Mouse (Mus musculus) midbrain, embryonic 12.5 days (tissue): ENCODE measurements around the gene Cox6b1. TPM values are rescaled to one million over a fixed set of nuclear protein-coding genes. Genes with fewer than 3 reads are reported as not detected.

ENCODE experiments used
- ATAC-seq: fragments of 200-750 bp; cut with Nextera tagmentation; 2 replicates; pipeline ENCODE4 v1.8.0; 2017; ENCODE audit warnings: low read depth, moderate TSS enrichment, moderate library complexity; ENCODE audit not compliant: low FRiP score
- H3K27ac ChIP-seq: fragments of 300-500 bp; sonication (generic); replicated peaks from 2 replicates; pipeline ENCODE4 v1.5.1; 2016; ENCODE audit warnings: mild to moderate bottlenecking
- H3K27me3 ChIP-seq: fragments of 300-500 bp; sonication (generic); 2 replicates; pipeline ENCODE4 v1.6.1; 2016; ENCODE audit warnings: mild to moderate bottlenecking
- H3K36me3 ChIP-seq: fragments of 300-500 bp; sonication (generic); 2 replicates; pipeline ENCODE4 v1.6.1; 2016
- H3K4me1 ChIP-seq: fragments of 300-500 bp; sonication (generic); 2 replicates; pipeline ENCODE4 v1.6.1; 2016
- H3K4me2 ChIP-seq: fragments of 300-500 bp; sonication (generic); replicated peaks from 2 replicates; pipeline ENCODE4 v1.6.1; 2016; ENCODE audit warnings: mild to moderate bottlenecking, moderate library complexity
- H3K4me3 ChIP-seq: fragments of 300-500 bp; sonication (generic); 2 replicates; pipeline ENCODE4 v1.5.1; 2016; ENCODE audit warnings: mild to moderate bottlenecking
- H3K9ac ChIP-seq: fragments of 300-500 bp; sonication (generic); replicated peaks from 2 replicates; pipeline ENCODE4 v1.6.1; 2016; ENCODE audit warnings: mild to moderate bottlenecking, moderate library complexity
- H3K9me3 ChIP-seq: fragments of 300-500 bp; sonication (generic); 2 replicates; pipeline ENCODE4 v1.6.1; 2016; ENCODE audit warnings: mild to moderate bottlenecking
- WGBS: fragments of 180-500 bp; shearing (Covaris S2); methylation state at CpG from one replicate; pipeline ENCODE4 v1.1.7; 2016; 5-methylcytosine and 5-hydroxymethylcytosine counted together
- polyA plus RNA-seq: library from polyadenylated mRNA; unstranded; fragments of >200 nt; fragmentation: Nextera tagmentation; extraction: Ambion mirVana; gene quantifications from 2 replicates; pipeline ENCODE4 v1.2.1, GENCODE M21; 2016

The Cox6b1 gene
- polyA plus RNA-seq: 801 and 832 TPM in 2 replicates

GRCm38 (mm10) chr7:30625530-30626384, at the start of gene Cox6b1:
Cox6b1 (minus strand) TSS chr7:30626151.
- peaks cover 12% of the 10 kb centered on the region for H3K4me1 ChIP-seq
- no peaks in the 10 kb centered on the region for H3K9me3 ChIP-seq
- WGBS: 2% methylated on average over 44 of the region's 44 CpGs
- H3K9ac ChIP-seq: peak within 1 kb of the TSS; percentile 80
- peak within 1 kb of the TSS; percentile 86 for H3K4me3 ChIP-seq
- H3K36me3 ChIP-seq: peaks cover 34% of the 10 kb centered on the region
- peaks cover 15% of the 10 kb centered on the region for H3K27me3 ChIP-seq
- ATAC-seq: peak; percentile 93
- 0 out of 2 replicates have a peak within 1 kb of the TSS, but pooled peaks have one; percentile 42 for H3K27ac ChIP-seq
- peak within 1 kb of the TSS; percentile 95 for H3K4me2 ChIP-seq

GRCm38 (mm10) chr7:30671480-30671879, 45.5 kb upstream of the Cox6b1 start, which contains the start of gene Pmis2:
Pmis2 (minus strand) TSS chr7:30671605.
- no peaks in the 10 kb centered on the region for H3K4me1 ChIP-seq
- H3K27me3 ChIP-seq: peaks cover 8% of the 10 kb centered on the region; the same call in 1 of the 2 replicates
- 70% methylated on average over 9 of the region's 9 CpGs for WGBS
- H3K9me3 ChIP-seq: no peaks in the 10 kb centered on the region
- no peaks in the 10 kb centered on the region for H3K36me3 ChIP-seq
- H3K27ac ChIP-seq: no peak within 1 kb of the TSS
- H3K4me2 ChIP-seq: no peak within 1 kb of the TSS
- no peak for ATAC-seq
- H3K9ac ChIP-seq: no peak within 1 kb of the TSS
- no peak within 1 kb of the TSS for H3K4me3 ChIP-seq

- no peak for ATAC-seq
- Histone ChIP-seq H3K4me1 (peaks cover 10% of the 10 kb centered on the region), H3K9me3 (no peaks in the 10 kb centered on the region), H3K4me3 (no peak overlapping the region), H3K27me3 (peaks cover 5% of the 10 kb centered on the region; the same call in 1 of the 2 replicates), H3K4me2 (no peak overlapping the region), H3K9ac (no peak overlapping the region), H3K36me3 (no peaks in the 10 kb centered on the region), H3K27ac (no peak overlapping the region)
- 43% methylated on average over 3 of the region's 3 CpGs for WGBS
Observed at GRCm38 (mm10) chr7:30669229-30669628, 43.3 kb upstream of the Cox6b1 start.

- H3K4me1 ChIP-seq: peaks cover 13% of the 10 kb centered on the region
- peak overlapping the region; percentile 68 for H3K9ac ChIP-seq
- ATAC-seq: peak; percentile 63
- 6% methylated on average over 11 of the region's 11 CpGs for WGBS
- no peaks in the 10 kb centered on the region for H3K9me3 ChIP-seq
- H3K4me3 ChIP-seq: peak overlapping the region; percentile 71
- peaks cover 23% of the 10 kb centered on the region for H3K36me3 ChIP-seq
- H3K4me2 ChIP-seq: peak overlapping the region; percentile 92
- 0 out of 2 replicates have a peak overlapping the region, but pooled peaks have one; percentile 20 for H3K27ac ChIP-seq
- peaks cover 5% of the 10 kb centered on the region; the same call in 1 of the 2 replicates for H3K27me3 ChIP-seq
Observed at GRCm38 (mm10) chr7:30665321-30665720, 39.4 kb upstream of the Cox6b1 start.

GRCm38 (mm10) chr7:30664529-30665200, 38.7 kb upstream of the Cox6b1 start, which contains the start of gene Haus5:
Haus5 (minus strand) TSS chr7:30664994.
- Histone ChIP-seq H3K9me3 (no peaks in the 10 kb centered on the region), H3K4me3 (peak within 1 kb of the TSS; percentile 71), H3K4me2 (peak within 1 kb of the TSS; percentile 92), H3K36me3 (peaks cover 30% of the 10 kb centered on the region), H3K9ac (peak within 1 kb of the TSS; percentile 68), H3K27ac (peak within 1 kb of the TSS; percentile 46; the same call in 1 of the 2 replicates), H3K27me3 (peaks cover 5% of the 10 kb centered on the region; the same call in 1 of the 2 replicates), H3K4me1 (peaks cover 13% of the 10 kb centered on the region)
- 1% methylated on average over 34 of the region's 34 CpGs for WGBS
- ATAC-seq: peak; percentile 93

- Histone ChIP-seq H3K27me3 (no peaks in the 10 kb centered on the region), H3K4me3 (peak within 1 kb of the TSS; percentile 87), H3K9ac (peak within 1 kb of the TSS; percentile 90), H3K4me1 (peaks cover 7% of the 10 kb centered on the region), H3K27ac (peak within 1 kb of the TSS; percentile 67), H3K4me2 (peak within 1 kb of the TSS; percentile 96), H3K9me3 (no peaks in the 10 kb centered on the region), H3K36me3 (peaks cover 65% of the 10 kb centered on the region)
- peak; percentile 99 for ATAC-seq
- WGBS: 2% methylated on average over 59 of the region's 59 CpGs
Observed at GRCm38 (mm10) chr7:30649591-30650540, 23.9 kb upstream of the Cox6b1 start, which contains the start of gene Rbm42. Rbm42 (minus strand) TSS chr7:30650317.

- H3K27me3 ChIP-seq: peaks cover 44% of the 10 kb centered on the region
- no peak for ATAC-seq
- H3K9me3 ChIP-seq: no peaks in the 10 kb centered on the region
- no peak overlapping the region for H3K9ac ChIP-seq
- H3K4me3 ChIP-seq: no peak overlapping the region
- peaks cover 7% of the 10 kb centered on the region for H3K4me1 ChIP-seq
- H3K36me3 ChIP-seq: peaks cover 39% of the 10 kb centered on the region
- 33% methylated on average over 4 of the region's 4 CpGs for whole genome bisulfite sequencing
- no peak overlapping the region for H3K4me2 ChIP-seq
- no peak overlapping the region for H3K27ac ChIP-seq
Observed at GRCm38 (mm10) chr7:30639083-30639482, 13.1 kb upstream of the Cox6b1 start.

GRCm38 (mm10) chr7:30636395-30636794, 10.4 kb upstream of the Cox6b1 start:
- H3K27me3 ChIP-seq: peaks cover 69% of the 10 kb centered on the region
- peaks cover 14% of the 10 kb centered on the region for H3K36me3 ChIP-seq
- no peak overlapping the region for H3K4me3 ChIP-seq

GRCm38 (mm10) chr7:30635752-30636151, 9.8 kb upstream of the Cox6b1 start, which contains the start of gene Etv2:
Etv2 (minus strand) TSS chr7:30635852.
- H3K27me3 ChIP-seq: peaks cover 75% of the 10 kb centered on the region
- ATAC-seq: no peak
- H3K4me3 ChIP-seq: peak within 1 kb of the TSS; percentile 19
- H3K4me2 ChIP-seq: peak within 1 kb of the TSS; percentile 38
- H3K9me3 ChIP-seq: no peaks in the 10 kb centered on the region
- peaks cover 8% of the 10 kb centered on the region for H3K36me3 ChIP-seq
- H3K9ac ChIP-seq: no peak within 1 kb of the TSS
- 2% methylated on average over 5 of the region's 5 CpGs for WGBS
- no peak within 1 kb of the TSS for H3K27ac ChIP-seq
- H3K4me1 ChIP-seq: peaks cover 7% of the 10 kb centered on the region

More at GRCm38 (mm10) chr7:30636395-30636794, 10.4 kb upstream of the Cox6b1 start:
- Histone ChIP-seq H3K4me2 (no peak overlapping the region), H3K9me3 (no peaks in the 10 kb centered on the region), H3K4me1 (peaks cover 7% of the 10 kb centered on the region), H3K27ac (no peak overlapping the region), H3K9ac (no peak overlapping the region)
- no peak for ATAC-seq
- 40% methylated on average over 11 of the region's 11 CpGs for WGBS

- no peaks in the 10 kb centered on the region for H3K9me3 ChIP-seq
- H3K9ac ChIP-seq: no peak overlapping the region
- H3K27ac ChIP-seq: no peak overlapping the region
- ATAC-seq: 0 out of 2 replicates have a peak, but pooled peaks have one; percentile 54
- H3K4me1 ChIP-seq: peaks cover 7% of the 10 kb centered on the region
- 2% methylated on average over 20 of the region's 20 CpGs for WGBS
- peaks cover 83% of the 10 kb centered on the region for H3K27me3 ChIP-seq
- peak overlapping the region; percentile 38 for H3K4me2 ChIP-seq
- H3K36me3 ChIP-seq: no peaks in the 10 kb centered on the region
- H3K4me3 ChIP-seq: peak overlapping the region; percentile 19
Observed at GRCm38 (mm10) chr7:30634621-30635020, 8.7 kb upstream of the Cox6b1 start.
